Mouse (Mus musculus) lung, adult 2 months (tissue): Measurements from ENCODE around the gene Eme2. TPM values are rescaled to one million over a fixed set of nuclear protein-coding genes. Genes with fewer than 3 reads are reported as not detected.
A peak's percentile ranks its signal among the peaks of the same experiment; 100 is the strongest.

Experiments
- DNase-seq: peaks from one replicate; pipeline ENCODE4 v3.0.0; 2022
- H3K4me1 ChIP-seq: fragments of 200-500 bp; 2 replicates; pipeline ENCODE4 v1.6.1; 2011; ENCODE audit warnings: low read length; ENCODE audit not compliant: control insufficient read depth, insufficient read depth
- H3K4me3 ChIP-seq: fragments of 200-500 bp; replicated peaks from 2 replicates; pipeline ENCODE3; 2011; ENCODE audit warnings: low read depth, mild to moderate bottlenecking, control low read depth, low read length; ENCODE audit errors: extremely low read depth
- CTCF ChIP-seq: fragments of 200-500 bp; IDR thresholded peaks from 2 replicates; pipeline ENCODE4 v1.5.1; 2011; ENCODE audit warnings: mild to moderate bottlenecking, low read length, control low read depth; ENCODE audit not compliant: insufficient read depth
- POLR2A ChIP-seq: fragments of 200-500 bp; IDR thresholded peaks from 2 replicates; pipeline ENCODE4 v1.6.1; 2011; ENCODE audit warnings: low read depth, mild to moderate bottlenecking, control low read depth, low read length, borderline replicate concordance; ENCODE audit errors: extremely low read depth
- WGBS: fragments of 180-500 bp; shearing (Covaris S2); methylation state at CpG from one replicate; pipeline ENCODE4 v1.1.7; 2018; 5-methylcytosine and 5-hydroxymethylcytosine counted together
- polyA plus RNA-seq: library from polyadenylated mRNA; depleted of rRNA; stranded (reverse); fragments of >200 nt; gene quantifications from 2 replicates; pipeline ENCODE4 v1.2.3, GENCODE M21; 2012

Gene Eme2
- polyA plus RNA-seq, 1 experiment = 48.0 TPM

DNA sequence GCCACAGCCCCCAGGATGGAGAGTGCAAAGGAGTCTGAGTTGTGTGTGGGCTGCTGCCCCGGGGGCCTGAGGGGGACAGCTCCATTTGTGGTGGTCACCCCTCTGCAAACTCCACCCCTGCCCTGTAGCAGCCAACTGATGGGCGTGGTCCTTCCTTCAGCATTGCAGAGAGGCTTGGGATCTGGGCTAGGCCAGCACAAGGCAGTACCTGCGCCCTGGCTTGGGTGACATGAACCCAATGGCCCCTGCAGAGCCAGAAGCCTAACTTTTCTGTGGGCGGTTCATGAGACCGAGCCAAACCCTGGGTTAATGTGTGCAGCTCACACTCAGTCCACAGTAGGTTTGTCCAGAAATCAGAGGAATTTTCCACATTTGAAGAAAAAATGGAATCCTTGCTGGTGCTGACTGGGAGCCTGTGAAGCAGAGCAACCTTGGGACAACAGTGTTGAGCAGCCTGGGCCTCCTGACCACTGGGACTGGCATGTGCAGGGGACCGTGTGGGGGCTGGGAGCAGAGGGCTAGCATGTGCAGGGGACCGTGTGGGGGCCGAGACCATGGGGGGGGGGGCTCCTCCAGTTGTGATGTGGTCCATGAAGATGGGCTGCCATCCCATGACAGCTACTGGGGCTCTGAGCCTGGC, 36.9 kb downstream of the Eme2 start:
- no peak overlapping the region for H3K4me3 ChIP-seq
- WGBS = 87% methylated on average over 8 of the region's 8 CpGs
- no peak for DNase-seq

DNA sequence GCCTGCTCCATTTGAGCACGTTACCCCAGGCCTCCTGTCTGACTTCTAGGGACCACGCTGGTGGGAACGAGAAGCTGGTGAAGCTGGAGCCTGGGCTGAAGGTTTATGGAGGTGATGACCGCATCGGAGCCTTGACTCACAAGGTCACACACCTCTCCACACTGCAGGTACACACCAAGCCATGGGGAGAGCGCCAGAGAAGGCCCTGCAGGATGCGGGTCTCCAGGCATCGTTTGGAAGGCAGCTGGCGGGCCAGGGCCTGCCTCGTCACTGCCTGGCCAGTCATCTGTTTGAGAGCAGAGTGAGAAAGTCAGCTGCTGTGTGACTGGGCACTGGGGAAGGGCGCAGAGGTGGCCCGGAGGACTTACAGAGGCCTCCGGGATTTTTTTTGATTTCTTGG, 38.3 kb downstream of the Eme2 start:
- no peak for DNase-seq
- Histone ChIP-seq H3K4me1 (no peaks in the 10 kb centered on the region), H3K4me3 (no peak overlapping the region)
- TF ChIP-seq CTCF (no peak), POLR2A (no peak)
- WGBS = 91% methylated on average over 13 of the region's 13 CpGs

More for the DNA sequence above, 36.9 kb downstream of the Eme2 start:
- H3K4me1 ChIP-seq = no peaks in the 10 kb centered on the region
- TF ChIP-seq CTCF (no peak), POLR2A (no peak)

DNA sequence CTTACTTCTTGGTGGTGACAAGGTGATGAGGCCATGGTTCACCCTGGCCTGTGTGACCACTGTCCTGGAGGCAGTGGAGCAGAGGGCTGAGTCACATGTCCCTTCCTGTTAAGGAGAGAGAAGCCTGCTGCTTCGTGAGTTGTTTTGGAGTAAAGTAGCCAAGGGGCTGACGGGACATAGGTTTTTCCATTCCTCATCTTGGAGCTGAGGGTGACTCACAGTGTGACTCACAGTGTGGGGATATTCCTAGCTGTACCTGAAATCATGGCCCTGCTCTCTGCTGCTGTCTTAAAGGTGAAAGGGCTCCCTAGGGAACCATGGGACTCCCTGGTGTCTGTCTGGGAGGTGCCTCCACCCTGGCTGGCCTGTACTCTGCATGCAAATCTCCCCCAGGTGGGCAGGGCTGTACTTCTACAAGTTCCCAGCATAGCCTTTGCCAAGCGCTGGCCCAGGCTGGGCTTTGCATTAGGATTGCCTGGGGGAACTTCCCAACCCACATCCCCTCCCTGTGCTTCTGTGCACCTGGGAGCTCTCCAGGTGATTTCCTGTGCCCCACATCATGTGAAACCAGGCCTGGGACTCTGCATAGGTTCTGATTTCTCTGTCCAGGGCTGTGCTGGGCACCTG, 38.9 kb downstream of the Eme2 start:
- TF ChIP-seq POLR2A (no peak), CTCF (no peak)
- no peak for DNase-seq
- Histone ChIP-seq H3K4me3 (no peak overlapping the region), H3K4me1 (no peaks in the 10 kb centered on the region; the same call in 1 of the 2 replicates)
- WGBS = 75% methylated on average over 3 of the region's 3 CpGs

DNA sequence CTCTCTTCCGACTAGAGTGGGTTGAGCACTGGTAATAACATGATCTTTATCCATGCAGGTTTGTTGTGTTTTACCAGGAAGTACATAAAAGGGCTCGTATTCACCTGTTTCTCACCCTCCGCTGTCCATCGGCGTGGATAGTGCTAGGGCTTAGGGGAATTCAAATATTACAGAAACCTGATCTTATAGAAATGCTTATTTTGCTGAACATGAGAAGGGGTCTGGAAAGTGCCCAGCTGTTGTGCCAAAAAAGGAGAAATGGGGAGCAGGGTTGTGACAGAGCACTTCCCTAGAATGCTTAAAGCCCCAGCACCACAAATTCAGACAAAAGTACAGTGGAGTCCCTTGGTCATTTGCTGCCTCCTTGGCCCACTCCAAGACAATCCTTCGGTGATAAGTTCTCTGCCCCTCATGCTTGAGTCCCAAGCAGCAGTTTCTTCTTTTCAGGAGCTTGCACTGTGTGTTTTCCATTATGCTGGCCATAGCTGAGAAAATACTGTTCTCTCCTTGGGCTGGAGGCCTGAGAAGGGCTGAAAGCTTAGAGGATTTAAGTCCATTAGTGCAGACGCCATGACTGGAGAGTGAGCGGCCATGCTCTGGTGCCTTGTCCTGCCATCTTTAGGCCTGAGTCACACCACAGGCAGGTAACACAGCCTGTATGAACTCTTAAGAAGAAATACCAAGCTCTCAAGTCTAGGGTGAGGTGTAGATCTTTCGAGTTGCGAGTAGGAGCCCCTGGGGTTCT, 43.3 kb downstream of the Eme2 start:
- H3K4me3 ChIP-seq = no peak overlapping the region
- 79% methylated on average over 10 of the region's 10 CpGs for whole genome bisulfite sequencing
- DNase-seq = no peak
- TF ChIP-seq POLR2A (no peak), CTCF (no peak)
- H3K4me1 ChIP-seq = peaks cover 2% of the 10 kb centered on the region; the same call in 1 of the 2 replicates

DNA sequence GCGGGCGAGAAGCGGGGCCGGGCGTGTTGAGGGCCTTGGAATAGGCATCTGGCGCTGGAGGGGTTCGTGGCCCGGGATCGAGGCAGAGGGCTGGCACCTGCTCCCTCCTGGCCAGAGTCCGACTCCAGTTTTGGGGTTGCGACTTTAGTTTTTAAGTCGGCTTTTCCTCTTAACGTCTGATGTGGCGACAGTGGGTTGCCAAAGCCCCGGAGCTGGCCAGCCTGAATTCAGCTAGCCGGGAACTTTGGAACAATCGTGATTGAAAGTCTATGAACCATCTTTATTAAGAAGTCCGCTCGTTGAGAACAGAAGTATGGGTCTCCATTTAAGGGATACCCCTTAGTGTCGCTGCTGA, 44.1 kb downstream of the Eme2 start:
- 1% methylated on average over 20 of the region's 20 CpGs for WGBS
- Histone ChIP-seq H3K4me3 (peak overlapping the region; percentile 77), H3K4me1 (peaks cover 2% of the 10 kb centered on the region; the same call in 1 of the 2 replicates)
- DNase-seq = no peak
- TF ChIP-seq CTCF = no peak

DNA sequence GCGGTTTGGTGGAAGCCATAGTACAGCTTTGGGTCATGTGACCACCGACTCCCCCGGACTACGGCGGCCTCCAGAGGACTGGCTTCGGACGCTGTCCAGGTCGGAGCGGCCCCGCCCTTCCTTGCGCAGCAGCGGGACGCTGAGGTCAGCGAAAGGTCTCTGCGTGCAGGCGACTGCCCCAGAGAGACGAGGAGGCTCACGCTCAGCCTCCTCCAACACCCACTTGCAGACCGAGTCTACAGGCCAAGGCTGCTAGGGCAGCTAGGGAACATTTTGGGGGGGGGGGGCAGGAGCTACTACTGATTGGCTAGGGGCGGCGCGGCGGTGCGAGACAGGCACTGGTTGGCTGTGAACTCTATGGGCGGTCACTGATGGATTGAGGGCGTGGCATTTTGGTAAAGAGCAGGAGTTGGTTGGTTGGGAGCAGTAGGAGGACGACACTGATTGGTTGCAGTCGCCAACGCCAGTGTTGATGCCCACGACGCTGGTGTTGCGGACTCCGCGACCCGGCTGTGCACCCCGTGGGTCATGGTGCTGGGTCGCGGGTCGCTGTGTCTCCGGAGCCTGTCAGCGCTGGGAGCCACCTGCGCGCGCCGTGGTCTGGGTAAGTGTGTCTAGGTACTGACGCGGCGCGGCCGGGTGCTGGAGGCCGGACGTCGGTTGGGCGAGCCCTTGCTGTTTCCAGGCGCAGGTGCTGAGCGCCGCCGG, 44.7 kb downstream of the Eme2 start, which contains the start of gene Fahd1:
TSS of gene Fahd1 (minus strand) at position 300 of the 708 bp plus-strand sequence.
- peak within 1 kb of the TSS; percentile 98 for H3K4me3 ChIP-seq
- peak; percentile 96 for DNase-seq
- TF ChIP-seq POLR2A (peak; percentile 64; the same call in 1 of the 2 replicates), CTCF (no peak)
- under 1% methylated on average over 58 of the region's 58 CpGs for WGBS
- peaks cover 2% of the 10 kb centered on the region; the same call in 1 of the 2 replicates for H3K4me1 ChIP-seq

DNA sequence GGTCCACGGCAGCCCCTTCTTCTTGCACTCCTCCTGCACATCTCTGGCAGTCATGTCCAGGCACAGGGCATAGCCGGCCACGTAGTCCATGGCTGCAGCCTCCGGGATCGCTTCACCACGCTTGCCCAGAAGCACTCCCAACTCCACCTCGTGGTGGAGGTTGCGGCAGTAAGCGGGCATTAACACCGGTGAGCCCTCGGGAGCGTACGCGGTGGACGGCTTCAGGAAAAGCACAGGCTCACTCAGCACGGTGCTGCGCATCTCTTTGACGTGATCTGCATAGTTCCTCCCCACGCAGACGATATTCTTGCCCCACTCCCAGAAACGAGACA, 45.2 kb downstream of the Eme2 start:
- peak overlapping the region; percentile 98 for H3K4me3 ChIP-seq
- under 1% methylated on average over 21 of the region's 21 CpGs for WGBS
- no peak for DNase-seq
- TF ChIP-seq POLR2A (no peak; the same call in 1 of the 2 replicates), CTCF (peak; percentile 24; the same call in 1 of the 2 replicates)
- H3K4me1 ChIP-seq = peaks cover 2% of the 10 kb centered on the region; the same call in 1 of the 2 replicates

DNA sequence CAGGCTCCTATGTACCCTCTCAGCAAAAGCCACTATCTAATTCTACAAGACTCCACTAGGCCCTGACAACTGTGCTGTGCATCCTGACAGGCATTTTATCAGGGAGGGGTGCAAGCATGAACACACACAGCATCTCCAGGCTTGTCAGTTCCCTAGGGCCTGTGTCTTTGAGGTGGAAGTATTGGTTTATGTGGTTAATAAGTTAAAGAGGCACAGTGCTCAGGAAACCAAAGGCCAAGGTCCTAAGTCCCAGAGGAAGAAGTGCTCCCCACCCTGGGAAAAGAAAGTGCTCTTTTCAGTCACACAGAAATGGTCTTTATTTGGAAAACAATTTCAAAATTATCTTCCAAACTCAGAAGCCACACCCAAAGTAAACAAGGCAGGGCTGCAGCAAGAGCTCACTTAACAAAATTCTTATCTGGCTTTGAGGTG, 46.3 kb downstream of the Eme2 start:
- H3K4me1 ChIP-seq = peaks cover 2% of the 10 kb centered on the region; the same call in 1 of the 2 replicates
- DNase-seq = no peak
- H3K4me3 ChIP-seq = no peak overlapping the region
- TF ChIP-seq POLR2A (no peak), CTCF (no peak)

DNA sequence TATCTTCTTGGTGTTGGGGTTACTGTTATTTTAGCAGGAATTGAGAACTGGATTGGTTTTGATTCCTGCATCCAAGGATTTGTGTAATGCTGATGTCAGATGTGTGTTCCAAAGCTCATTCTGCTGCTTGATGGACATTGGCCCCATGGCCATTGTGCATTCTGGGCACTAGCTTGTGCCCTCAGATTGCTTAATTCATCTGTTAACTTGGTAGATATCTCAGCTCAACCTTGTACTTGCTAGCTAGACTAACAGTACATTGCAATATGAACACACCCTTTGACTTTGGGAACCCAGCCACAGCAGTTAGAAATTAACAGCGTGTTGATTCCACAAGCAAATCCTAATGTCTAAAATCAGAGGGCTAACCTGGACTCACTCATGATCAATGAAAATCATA, 47.5 kb downstream of the Eme2 start:
- H3K4me3 ChIP-seq = no peak overlapping the region
- 92% methylated on average over 1 of the region's 1 CpGs for WGBS
- DNase-seq = no peak
- H3K4me1 ChIP-seq = peaks cover 2% of the 10 kb centered on the region; the same call in 1 of the 2 replicates
- TF ChIP-seq POLR2A (no peak), CTCF (no peak)
